Comparison of ENCODE assay signal across 21 mouse cellular contexts in genomic region chr4:136444561-136444960, GRCm38 (mm10). TPM values are rescaled to one million over a fixed set of nuclear protein-coding genes. Genes with fewer than 3 reads are reported as not detected.
"Had no signal": no experiment of that assay in that cellular context is flagged by ENCODE, and none has a peak within 500 bp of the region (broad histone marks: within the 10 kb centered on the region; RNA-seq: fewer than 3 reads in every experiment).

No protein-coding gene starts in this region.

- DNase-seq: liver, postnatal 0 days; lung, adult 2 months; lung, postnatal 14 days; lung, postnatal 36 days; midbrain, embryonic 14.5 days; retina, postnatal 1 day; right cerebral cortex, postnatal 14 days; spleen, adult 18-20 months; thymus, adult 18-20 months; thymus, postnatal 14 days; thymus, postnatal 36 days had no signal

- H3K4me3 ChIP-seq: lung, embryonic 15.5 days; megakaryocyte, embryonic 14.5 days; midbrain, embryonic 12.5 days; myocyte; neural tube, embryonic 13.5 days; neural tube, embryonic 15.5 days had no signal

- H3K4me1 ChIP-seq: lung, embryonic 15.5 days; midbrain, embryonic 12.5 days; neural tube, embryonic 13.5 days; neural tube, embryonic 15.5 days had no signal

- H3K27me3 ChIP-seq: lung, embryonic 15.5 days; midbrain, embryonic 12.5 days; neural tube, embryonic 13.5 days; neural tube, embryonic 15.5 days had no signal

- H3K27ac ChIP-seq: lung, embryonic 15.5 days; macrophage; midbrain, embryonic 12.5 days; neural tube, embryonic 13.5 days; neural tube, embryonic 15.5 days had no signal

- H3K9ac ChIP-seq: liver, postnatal 0 days; lung, embryonic 15.5 days; midbrain, embryonic 12.5 days; neural tube, embryonic 13.5 days; neural tube, embryonic 15.5 days had no signal

- H3K4me2 ChIP-seq: lung, embryonic 15.5 days; midbrain, embryonic 12.5 days; neural tube, embryonic 13.5 days; neural tube, embryonic 15.5 days had no signal

- ATAC-seq: liver, postnatal 0 days; lung, postnatal 0 days; midbrain, embryonic 16.5 days had no signal

- H3K9me3 ChIP-seq: lung, embryonic 15.5 days; megakaryocyte, embryonic 14.5 days; midbrain, embryonic 12.5 days; neural tube, embryonic 13.5 days; neural tube, embryonic 15.5 days had no signal

- H3K36me3 ChIP-seq: lung, embryonic 15.5 days; midbrain, embryonic 12.5 days; neural tube, embryonic 13.5 days; neural tube, embryonic 15.5 days had no signal

RNA-seq across cellular contexts. Expression of gene 6030445D17Rik, which starts 17.5 kb away (rescaled TPM):
- polyA plus RNA-seq: macrophage had no signal

RNA-seq across cellular contexts. Expression of gene Htr1d, which starts 21.2 kb away (rescaled TPM):
- polyA plus RNA-seq: liver, postnatal 0 days; lung, adult 2 months; lung, embryonic 15.5 days; macrophage; thymus, postnatal 0 days had no signal
